Mouse (Mus musculus): Measurements from ENCODE around the gene Adgrf5. TPM values are rescaled to one million over a fixed set of nuclear protein-coding genes. Genes with fewer than 3 reads are reported as not detected.

The Adgrf5 gene
- polyA plus RNA-seq, 1 experiment from 2014 or later, result 6.3 TPM

DNA sequence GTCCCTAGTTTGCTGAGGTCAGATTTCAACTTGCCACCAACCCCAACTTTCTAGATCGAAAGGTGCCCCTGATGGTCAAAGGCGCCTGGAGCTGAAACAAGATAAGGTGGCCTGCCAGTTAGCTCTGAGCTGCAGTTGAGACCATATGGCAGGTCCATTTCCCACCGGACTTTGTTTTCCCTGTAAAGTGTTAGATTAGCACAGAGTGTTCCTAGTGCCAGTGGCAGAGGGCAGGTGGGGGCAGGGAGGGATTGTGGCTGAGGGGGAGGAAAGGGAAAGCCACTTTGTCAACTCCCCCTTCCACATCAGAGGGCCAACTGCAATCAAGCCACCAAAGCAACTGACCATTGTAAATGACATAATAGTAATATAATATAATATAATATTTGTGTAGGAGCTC lies 26.9 kb downstream of the Adgrf5 start:
- ATAC-seq (replicated peaks), result no peak
- no peak overlapping the region for H3K27ac ChIP-seq (replicated peaks)
- no peak overlapping the region for H3K9ac ChIP-seq (replicated peaks)
- H3K36me3 ChIP-seq, result no peaks in the 10 kb centered on the region
- H3K27me3 ChIP-seq, result no peaks in the 10 kb centered on the region
- WGBS, result 88% methylated on average over 3 of the region's 3 CpGs
- H3K4me2 ChIP-seq (replicated peaks), result no peak overlapping the region
- H3K9me3 ChIP-seq, result no peaks in the 10 kb centered on the region
- H3K4me3 ChIP-seq, result no peak overlapping the region
- H3K4me1 ChIP-seq, result no peaks in the 10 kb centered on the region

DNA sequence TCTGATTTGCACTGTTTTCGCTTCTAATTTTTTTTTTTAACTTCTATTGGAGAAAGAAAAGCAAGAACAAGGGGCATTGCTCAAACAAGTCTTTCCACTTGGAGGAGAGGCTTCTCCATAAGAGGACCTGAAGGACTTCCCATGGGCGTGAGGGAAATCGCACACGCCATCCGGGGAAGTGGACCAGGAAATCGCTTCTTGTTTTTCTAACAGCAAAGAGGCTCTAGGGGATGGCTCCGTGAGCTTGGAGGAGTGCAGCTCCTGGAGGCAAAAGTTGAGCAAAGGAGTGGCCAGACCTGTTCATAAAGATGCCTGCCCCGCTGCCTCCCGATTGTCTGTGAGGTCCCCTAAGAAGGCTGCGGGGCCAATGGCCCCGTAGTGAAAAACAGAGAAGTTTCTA lies 29.0 kb downstream of the Adgrf5 start:
- H3K4me3 ChIP-seq, result no peak overlapping the region
- H3K27ac ChIP-seq (replicated peaks), result no peak overlapping the region
- H3K9ac ChIP-seq (replicated peaks), result no peak overlapping the region
- no peaks in the 10 kb centered on the region for H3K27me3 ChIP-seq
- H3K36me3 ChIP-seq, result no peaks in the 10 kb centered on the region
- no peak overlapping the region for H3K4me2 ChIP-seq (replicated peaks)
- 90% methylated on average over 11 of the region's 11 CpGs for WGBS
- ATAC-seq (replicated peaks), result no peak
- no peaks in the 10 kb centered on the region for H3K9me3 ChIP-seq
- H3K4me1 ChIP-seq, result no peaks in the 10 kb centered on the region

DNA sequence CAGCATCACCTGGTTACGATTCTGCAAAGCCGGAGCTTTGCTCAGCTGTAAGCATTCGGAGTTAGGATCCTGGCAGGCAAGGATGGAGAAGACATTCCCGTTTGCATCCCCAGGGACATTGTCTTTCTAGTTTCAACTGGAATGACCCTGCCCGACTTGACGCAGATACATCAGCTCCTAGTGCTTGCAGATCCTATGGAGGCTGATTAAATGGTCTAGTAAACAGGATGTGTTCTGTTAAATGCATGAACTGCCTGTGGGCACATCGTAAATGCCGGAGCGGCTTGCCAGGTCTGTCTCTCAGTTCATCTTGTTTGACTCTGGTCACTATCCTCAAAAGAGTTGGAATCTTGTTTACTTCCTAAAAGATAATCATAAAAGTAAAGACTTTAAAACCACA lies 31.9 kb downstream of the Adgrf5 start:
- no peak overlapping the region for H3K27ac ChIP-seq (replicated peaks)
- H3K36me3 ChIP-seq, result no peaks in the 10 kb centered on the region
- no peak overlapping the region for H3K9ac ChIP-seq (replicated peaks)
- WGBS, result 82% methylated on average over 9 of the region's 9 CpGs
- H3K4me1 ChIP-seq, result no peaks in the 10 kb centered on the region
- no peaks in the 10 kb centered on the region for H3K27me3 ChIP-seq
- H3K4me2 ChIP-seq (replicated peaks), result no peak overlapping the region
- H3K4me3 ChIP-seq, result no peak overlapping the region
- no peak for ATAC-seq (replicated peaks)
- no peaks in the 10 kb centered on the region for H3K9me3 ChIP-seq

DNA sequence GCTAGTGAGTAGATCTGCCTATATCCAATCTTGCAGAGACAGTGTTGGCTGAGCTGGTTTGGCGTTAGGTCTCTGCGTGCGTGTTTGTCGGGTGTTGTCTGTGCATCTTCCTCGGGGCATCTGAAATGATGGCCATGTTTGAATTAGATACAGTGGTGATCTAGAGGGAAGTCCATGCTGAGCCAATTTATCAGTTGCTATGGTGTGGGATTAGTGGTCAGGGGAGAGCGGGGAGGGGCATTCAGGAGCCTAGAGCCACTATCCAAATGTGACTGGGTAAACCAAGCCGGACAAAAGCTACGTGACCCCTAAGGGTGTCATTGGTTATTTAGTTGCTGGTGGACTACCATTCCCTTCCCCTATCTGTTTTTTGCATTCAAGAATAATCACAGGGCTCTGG lies 33.4 kb downstream of the Adgrf5 start:
- Histone ChIP-seq H3K27ac (replicated peaks) (no peak overlapping the region), H3K27me3 (no peaks in the 10 kb centered on the region), H3K4me2 (replicated peaks) (no peak overlapping the region), H3K9ac (replicated peaks) (no peak overlapping the region), H3K9me3 (no peaks in the 10 kb centered on the region), H3K4me3 (no peak overlapping the region), H3K4me1 (no peaks in the 10 kb centered on the region), H3K36me3 (no peaks in the 10 kb centered on the region)
- no peak for ATAC-seq (replicated peaks)
- WGBS, result 64% methylated on average over 8 of the region's 8 CpGs

GRCm38 (mm10) chr17:43395400-43396258 lies 35.4 kb downstream of the Adgrf5 start:
- Histone ChIP-seq H3K9me3 (no peaks in the 10 kb centered on the region), H3K9ac (replicated peaks) (no peak overlapping the region), H3K27me3 (no peaks in the 10 kb centered on the region), H3K4me2 (replicated peaks) (no peak overlapping the region), H3K4me3 (no peak overlapping the region), H3K4me1 (no peaks in the 10 kb centered on the region), H3K27ac (replicated peaks) (no peak overlapping the region), H3K36me3 (no peaks in the 10 kb centered on the region)
- no peak for ATAC-seq (replicated peaks)
- WGBS, result 81% methylated on average over 12 of the region's 12 CpGs

- no peak overlapping the region for H3K27ac ChIP-seq (replicated peaks)
- no peaks in the 10 kb centered on the region for H3K9me3 ChIP-seq
- no peak overlapping the region for H3K4me2 ChIP-seq (replicated peaks)
- no peaks in the 10 kb centered on the region for H3K36me3 ChIP-seq
- WGBS, result 58% methylated on average over 7 of the region's 7 CpGs
- H3K4me3 ChIP-seq, result no peak overlapping the region
- H3K9ac ChIP-seq (replicated peaks), result no peak overlapping the region
- ATAC-seq (replicated peaks), result no peak
- no peaks in the 10 kb centered on the region for H3K27me3 ChIP-seq
- no peaks in the 10 kb centered on the region for H3K4me1 ChIP-seq
Measured at GRCm38 (mm10) chr17:43398612-43399011, 38.4 kb downstream of the Adgrf5 start.

DNA sequence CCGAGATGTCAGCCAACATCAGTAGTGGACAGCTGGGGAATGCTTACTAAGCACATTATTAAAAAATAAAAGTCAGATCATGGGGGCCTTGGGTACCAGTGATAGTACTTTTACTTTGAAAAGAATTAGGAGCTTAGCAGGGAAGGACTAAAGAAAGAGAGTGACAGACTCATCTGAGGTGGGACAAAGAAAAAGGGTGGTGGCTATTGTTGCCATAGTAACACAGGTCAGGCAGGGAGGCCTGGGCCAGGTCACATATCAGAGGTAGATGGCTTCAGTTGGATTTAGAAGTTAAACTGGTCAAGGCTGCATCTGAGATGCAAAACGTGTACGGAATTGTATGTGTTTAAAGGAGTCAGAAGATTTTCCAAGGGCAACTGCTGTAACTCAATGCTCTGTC lies 38.9 kb downstream of the Adgrf5 start:
- H3K4me1 ChIP-seq, result no peaks in the 10 kb centered on the region
- H3K27ac ChIP-seq (replicated peaks), result no peak overlapping the region
- no peaks in the 10 kb centered on the region for H3K27me3 ChIP-seq
- no peak for ATAC-seq (replicated peaks)
- H3K9ac ChIP-seq (replicated peaks), result no peak overlapping the region
- no peaks in the 10 kb centered on the region for H3K36me3 ChIP-seq
- WGBS, result 54% methylated on average over 3 of the region's 3 CpGs
- no peak overlapping the region for H3K4me3 ChIP-seq
- no peaks in the 10 kb centered on the region for H3K9me3 ChIP-seq
- H3K4me2 ChIP-seq (replicated peaks), result no peak overlapping the region

- H3K36me3 ChIP-seq, result no peaks in the 10 kb centered on the region
- no peak overlapping the region for H3K27ac ChIP-seq (replicated peaks)
- H3K4me3 ChIP-seq, result no peak overlapping the region
- 52% methylated on average over 10 of the region's 10 CpGs for WGBS
- no peaks in the 10 kb centered on the region for H3K4me1 ChIP-seq
- no peak overlapping the region for H3K4me2 ChIP-seq (replicated peaks)
- H3K27me3 ChIP-seq, result no peaks in the 10 kb centered on the region
- ATAC-seq (replicated peaks), result no peak
- H3K9me3 ChIP-seq, result no peaks in the 10 kb centered on the region
- H3K9ac ChIP-seq (replicated peaks), result no peak overlapping the region
Measured at GRCm38 (mm10) chr17:43400483-43400882, 40.2 kb downstream of the Adgrf5 start.

GRCm38 (mm10) chr17:43403851-43404250 lies 43.6 kb downstream of the Adgrf5 start:
- Histone ChIP-seq H3K27me3 (no peaks in the 10 kb centered on the region), H3K36me3 (no peaks in the 10 kb centered on the region), H3K27ac (replicated peaks) (no peak overlapping the region), H3K4me1 (no peaks in the 10 kb centered on the region), H3K4me3 (no peak overlapping the region), H3K9ac (replicated peaks) (no peak overlapping the region), H3K9me3 (no peaks in the 10 kb centered on the region), H3K4me2 (replicated peaks) (no peak overlapping the region)
- ATAC-seq (replicated peaks), result no peak
- 51% methylated on average over 6 of the region's 6 CpGs for WGBS

- no peaks in the 10 kb centered on the region for H3K4me1 ChIP-seq
- H3K36me3 ChIP-seq, result no peaks in the 10 kb centered on the region
- no peaks in the 10 kb centered on the region for H3K9me3 ChIP-seq
- H3K27me3 ChIP-seq, result no peaks in the 10 kb centered on the region
- WGBS, result 83% methylated on average over 5 of the region's 5 CpGs
- H3K27ac ChIP-seq (replicated peaks), result no peak overlapping the region
- no peak overlapping the region for H3K9ac ChIP-seq (replicated peaks)
- H3K4me3 ChIP-seq, result no peak overlapping the region
- ATAC-seq (replicated peaks), result no peak
- H3K4me2 ChIP-seq (replicated peaks), result no peak overlapping the region
Measured at GRCm38 (mm10) chr17:43404408-43404807, 44.2 kb downstream of the Adgrf5 start.

- H3K27me3 ChIP-seq, result no peaks in the 10 kb centered on the region
- no peaks in the 10 kb centered on the region for H3K36me3 ChIP-seq
- H3K27ac ChIP-seq (replicated peaks), result no peak overlapping the region
- WGBS, result 88% methylated on average over 3 of the region's 3 CpGs
- H3K4me3 ChIP-seq, result no peak overlapping the region
- no peaks in the 10 kb centered on the region for H3K9me3 ChIP-seq
- H3K9ac ChIP-seq (replicated peaks), result no peak overlapping the region
- ATAC-seq (replicated peaks), result no peak
- H3K4me2 ChIP-seq (replicated peaks), result no peak overlapping the region
- H3K4me1 ChIP-seq, result no peaks in the 10 kb centered on the region
Measured at GRCm38 (mm10) chr17:43406321-43406720, 46.1 kb downstream of the Adgrf5 start.

DNA sequence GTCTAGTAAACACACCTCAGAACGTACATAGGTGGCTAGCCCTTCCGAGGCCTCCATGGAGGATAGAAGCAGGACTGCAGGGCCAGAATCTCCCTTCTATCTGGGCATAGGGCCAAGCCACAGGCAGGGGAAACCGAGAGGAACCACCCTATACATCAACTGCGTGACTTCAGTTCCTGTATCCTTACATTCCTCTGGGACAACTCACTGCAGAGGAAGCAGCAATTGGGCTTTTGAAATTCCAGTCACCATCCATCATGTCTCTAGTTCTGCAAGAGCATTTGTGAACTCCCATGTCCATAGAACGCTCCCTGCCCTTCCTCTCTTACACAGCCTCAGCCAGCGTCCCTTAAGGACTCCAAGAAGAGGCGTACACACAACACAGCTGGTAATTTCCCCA lies 47.3 kb downstream of the Adgrf5 start:
- no peaks in the 10 kb centered on the region for H3K36me3 ChIP-seq
- no peaks in the 10 kb centered on the region for H3K27me3 ChIP-seq
- no peak overlapping the region for H3K27ac ChIP-seq (replicated peaks)
- no peaks in the 10 kb centered on the region for H3K9me3 ChIP-seq
- no peak overlapping the region for H3K4me3 ChIP-seq
- no peak for ATAC-seq (replicated peaks)
- no peak overlapping the region for H3K4me2 ChIP-seq (replicated peaks)
- no peaks in the 10 kb centered on the region for H3K4me1 ChIP-seq
- 86% methylated on average over 7 of the region's 7 CpGs for WGBS
- no peak overlapping the region for H3K9ac ChIP-seq (replicated peaks)

DNA sequence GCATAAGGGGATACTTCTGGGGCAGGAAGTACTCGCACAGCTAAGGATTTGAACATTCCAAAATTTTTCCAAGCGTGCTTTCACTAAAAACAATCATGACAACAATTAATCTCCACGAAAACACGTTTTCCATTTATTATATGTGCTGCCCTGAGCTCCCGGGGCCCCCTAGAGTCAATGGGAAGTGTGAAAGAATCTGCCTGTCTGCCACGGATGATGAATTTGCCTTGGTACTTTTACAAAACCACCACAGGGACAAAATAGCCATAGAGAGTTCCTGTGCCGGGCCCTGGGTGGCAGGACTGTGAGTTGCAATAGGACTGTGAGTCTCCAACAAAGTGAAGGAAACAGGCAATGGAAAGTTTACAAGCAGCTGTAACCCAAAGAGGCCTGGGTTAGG lies 52.9 kb downstream of the Adgrf5 start:
- WGBS, result 82% methylated on average over 7 of the region's 7 CpGs
- Histone ChIP-seq H3K27ac (replicated peaks) (no peak overlapping the region), H3K9ac (replicated peaks) (no peak overlapping the region), H3K36me3 (no peaks in the 10 kb centered on the region), H3K27me3 (no peaks in the 10 kb centered on the region), H3K9me3 (no peaks in the 10 kb centered on the region), H3K4me3 (no peak overlapping the region), H3K4me1 (no peaks in the 10 kb centered on the region), H3K4me2 (replicated peaks) (no peak overlapping the region)
- no peak for ATAC-seq (replicated peaks)
